Mouse (Mus musculus) liver, postnatal 0 days (tissue): ENCODE data around the gene Lyst.

Experiments
- CTCF ChIP-seq: sonication (generic); IDR thresholded peaks from 2 replicates; pipeline ENCODE4 v1.5.1; 2016; ENCODE audit warnings: antibody characterized with exemption, low read depth
- EP300 ChIP-seq: IDR thresholded peaks from 2 replicates; pipeline ENCODE4 v1.6.1; 2016; ENCODE audit warnings: antibody characterized with exemption, low read depth, mild to moderate bottlenecking

DNA sequence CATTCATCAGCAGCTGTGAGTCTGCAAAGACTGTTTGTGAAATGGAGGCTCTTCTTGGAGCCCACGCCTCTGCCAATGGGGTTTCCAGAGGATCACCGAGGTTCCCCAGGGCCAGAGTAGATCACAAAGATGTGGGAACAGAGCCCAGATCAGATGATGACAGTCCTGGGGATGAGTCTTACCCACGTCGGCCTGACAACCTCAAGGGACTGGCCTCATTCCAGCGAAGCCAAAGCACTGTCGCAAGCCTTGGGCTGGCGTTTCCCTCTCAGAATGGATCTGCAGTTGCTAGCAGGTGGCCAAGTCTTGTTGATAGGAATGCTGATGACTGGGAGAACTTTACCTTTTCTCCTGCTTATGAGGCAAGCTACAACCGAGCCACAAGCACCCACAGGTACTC, 87.7 kb downstream of the Lyst start:
- no peak for TF ChIP-seq CTCF
- no peak for TF ChIP-seq EP300
